Mouse (Mus musculus) small intestine, adult 2 months (tissue): ENCODE results near the gene Ezh1.

ENCODE experiments used
- CTCF ChIP-seq: fragments of 200-500 bp; IDR thresholded peaks from 2 replicates; pipeline ENCODE4 v1.5.1; 2012; ENCODE audit warnings: low read depth, mild to moderate bottlenecking, control low read depth, inconsistent platforms, low read length, moderate library complexity, mixed read lengths; ENCODE audit not compliant: insufficient replicate concordance, insufficient read length; ENCODE audit errors: extremely low read depth
- POLR2A ChIP-seq: fragments of 200-500 bp; IDR thresholded peaks from 2 replicates; pipeline ENCODE4 v1.6.1; 2012; ENCODE audit warnings: low read depth, mild to moderate bottlenecking, control low read depth, inconsistent platforms, low read length, moderate library complexity

GRCm38 (mm10) chr11:101152825-101153224 is 73.4 kb downstream of the Ezh1 start:
- no peak for TF ChIP-seq POLR2A
- no peak for TF ChIP-seq CTCF
